Mouse (Mus musculus) spleen, postnatal 14 days (tissue): ENCODE measurements at regions not wholly inside any gene's neighbourhood (a gene's known extent, or its start where the extent isn't known, plus 50 kb on each side); places are given as distances from the start of the nearest gene placed in this dataset.
"Not testable (repeated sequence)": the region's sequence is repeated elsewhere in the genome, so short reads cannot be mapped to it uniquely, and the experiment has no call there.

ENCODE experiments used
- DNase-seq, 2 experiments: peaks; one replicate each; pipeline ENCODE4 v3.0.0; 2021 to 2022; ENCODE audit warnings: low spot score in 2 of 2

GRCm38 (mm10) chr17:47271979-47272677 lies 96.6 kb upstream of the Mrps10 start:
- no peak for DNase-seq

GRCm38 (mm10) chr17:47269053-47269891 lies 99.4 kb upstream of the Mrps10 start:
- DNase-seq = no peak

- DNase-seq = no peak
Observed at GRCm38 (mm10) chr17:47267843-47268242, 100.8 kb upstream of the Mrps10 start.

- no peak for DNase-seq
Observed at GRCm38 (mm10) chr17:47267076-47267475, 101.6 kb upstream of the Mrps10 start.

GRCm38 (mm10) chr17:47266335-47266734 lies 102.4 kb upstream of the Mrps10 start:
- DNase-seq = no peak

- DNase-seq = no peak
Observed at GRCm38 (mm10) chr17:47262986-47263385, 105.7 kb upstream of the Mrps10 start.

- no peak for DNase-seq
Observed at GRCm38 (mm10) chr17:47262141-47262540, 106.5 kb upstream of the Mrps10 start.

GRCm38 (mm10) chr17:47260976-47261375 lies 107.7 kb upstream of the Mrps10 start:
- no peak for DNase-seq

- DNase-seq = no peak
Observed at GRCm38 (mm10) chr17:47258296-47258695, 110.4 kb upstream of the Mrps10 start.

GRCm38 (mm10) chr17:47255209-47255608 lies 113.5 kb upstream of the Mrps10 start:
- no peak for DNase-seq

- no peak for DNase-seq
Observed at GRCm38 (mm10) chr17:47254026-47254425, 114.7 kb upstream of the Mrps10 start.

- no peak for DNase-seq
Observed at GRCm38 (mm10) chr17:47250001-47250400, 118.7 kb upstream of the Mrps10 start.

- no peak for DNase-seq
Observed at GRCm38 (mm10) chr17:47249176-47249575, 119.5 kb upstream of the Mrps10 start.

- DNase-seq = no peak
Observed at GRCm38 (mm10) chr17:47248053-47248452, 120.6 kb upstream of the Mrps10 start.

- DNase-seq = no peak
Observed at GRCm38 (mm10) chr17:47247516-47247915, 121.2 kb upstream of the Mrps10 start.

- DNase-seq = no peak
Observed at GRCm38 (mm10) chr17:47246605-47247004, 122.1 kb upstream of the Mrps10 start.

- DNase-seq = no peak
Observed at GRCm38 (mm10) chr17:47245635-47246034, 123.1 kb upstream of the Mrps10 start.

GRCm38 (mm10) chr17:47239086-47239485 lies 129.6 kb upstream of the Mrps10 start:
- DNase-seq = no peak

GRCm38 (mm10) chr17:47237881-47238280 lies 130.8 kb upstream of the Mrps10 start:
- not testable (repeated sequence) for DNase-seq

- DNase-seq = no peak
Observed at GRCm38 (mm10) chr17:47234343-47234742, 134.3 kb upstream of the Mrps10 start.

GRCm38 (mm10) chr17:47233003-47233678 lies 135.5 kb upstream of the Mrps10 start:
- DNase-seq = no peak

GRCm38 (mm10) chr17:47230715-47231114 lies 138.0 kb upstream of the Mrps10 start:
- no peak for DNase-seq
